Mouse (Mus musculus) kidney, postnatal 25 days (tissue): ENCODE results near the gene Bcas3.

ENCODE experiments used
- DNase-seq, 2 experiments: peaks; one replicate each; pipeline ENCODE4 v3.0.0; 2021; ENCODE audit warnings: mixed read lengths in 2 of 2

Bcas3 gene

GRCm38 (mm10) chr11:85352539-85353380, at the start of gene Bcas3:
Bcas3 (plus strand) TSS chr11:85353167.
- DNase-seq: peak; percentile 99 to 100

GRCm38 (mm10) chr11:85306577-85307260, 46.2 kb upstream of the Bcas3 start:
- peak; percentile 10 to 47 for DNase-seq

GRCm38 (mm10) chr11:85308799-85309198, 44.2 kb upstream of the Bcas3 start:
- DNase-seq: no peak

- no peak for DNase-seq
Measured at GRCm38 (mm10) chr11:85310407-85310712, 42.6 kb upstream of the Bcas3 start.

GRCm38 (mm10) chr11:85310713-85311574, 42.0 kb upstream of the Bcas3 start, which contains the start of gene Ppm1d:
Ppm1d (plus strand) TSS chr11:85311244.
- DNase-seq: peak; percentile 99 to 100

GRCm38 (mm10) chr11:85311645-85312490, 41.1 kb upstream of the Bcas3 start:
- peak; percentile 45 to 54 for DNase-seq

GRCm38 (mm10) chr11:85312818-85313217, 40.1 kb upstream of the Bcas3 start:
- DNase-seq: peak; percentile 74 to 75

- no peak for DNase-seq
Measured at GRCm38 (mm10) chr11:85313361-85313760, 39.6 kb upstream of the Bcas3 start.

- no peak for DNase-seq
Measured at GRCm38 (mm10) chr11:85323567-85324330, 29.2 kb upstream of the Bcas3 start.

- no peak for DNase-seq
Measured at GRCm38 (mm10) chr11:85328717-85329116, 24.2 kb upstream of the Bcas3 start.

- DNase-seq: peak; percentile 29 to 45
Measured at GRCm38 (mm10) chr11:85329167-85329894, 23.6 kb upstream of the Bcas3 start.

- DNase-seq: peak; percentile 71 to 72
Measured at GRCm38 (mm10) chr11:85334778-85335177, 18.2 kb upstream of the Bcas3 start.

- DNase-seq: no peak
Measured at GRCm38 (mm10) chr11:85339173-85339831, 13.7 kb upstream of the Bcas3 start.

GRCm38 (mm10) chr11:85340070-85340616, 12.8 kb upstream of the Bcas3 start:
- no peak for DNase-seq

- no peak for DNase-seq
Measured at GRCm38 (mm10) chr11:85353819-85354218, 852 bp downstream of the Bcas3 start.

- DNase-seq: no peak
Measured at GRCm38 (mm10) chr11:85359641-85360040, 6.7 kb downstream of the Bcas3 start.

GRCm38 (mm10) chr11:85361621-85362020, 8.7 kb downstream of the Bcas3 start:
- DNase-seq: no peak

GRCm38 (mm10) chr11:85366168-85366567, 13.2 kb downstream of the Bcas3 start:
- no peak for DNase-seq

GRCm38 (mm10) chr11:85367823-85368222, 14.9 kb downstream of the Bcas3 start:
- DNase-seq: no peak

- no peak for DNase-seq
Measured at GRCm38 (mm10) chr11:85379091-85379490, 26.1 kb downstream of the Bcas3 start.
